Mouse (Mus musculus): Measurements from ENCODE around the gene Eprs.

DNA sequence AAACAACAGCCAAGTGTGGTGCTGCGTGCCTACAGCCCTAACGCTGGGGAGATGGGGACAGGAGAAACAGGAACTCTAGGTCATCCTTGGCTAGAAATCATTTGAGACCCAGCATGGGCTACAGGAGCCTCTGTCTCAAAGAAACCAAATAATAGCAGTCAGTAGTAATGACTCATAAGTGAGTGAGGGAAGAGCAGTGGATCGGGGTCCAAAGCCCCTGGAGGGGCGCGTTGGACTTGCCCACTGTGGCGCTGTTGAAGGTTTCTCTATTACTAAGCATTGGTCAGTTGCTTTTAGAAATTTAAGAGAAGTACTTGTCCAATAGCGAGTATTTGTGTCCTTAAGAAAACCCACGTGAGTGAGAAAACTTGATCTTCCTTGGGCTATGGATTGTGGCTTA lies 9.5 kb upstream of the Eprs start:
- TF ChIP-seq CTCF (IDR thresholded peaks at IDR 0.05), result no peak
- no peak for TF ChIP-seq EP300 (IDR thresholded peaks at IDR 0.05)

Data from lung, postnatal 0 days (tissue).